Mouse (Mus musculus): ENCODE measurements at regions not wholly inside any gene's neighbourhood (a gene's known extent, or its start where the extent isn't known, plus 50 kb on each side); places are given as distances from the start of the nearest gene placed in this dataset.
A peak's percentile ranks its signal among the peaks of the same experiment; 100 is the strongest.
"Not testable (repeated sequence)": the region's sequence is repeated elsewhere in the genome, so short reads cannot be mapped to it uniquely, and the experiment has no call there.

- DNase-seq: no peak
These were observed 239.0 kb downstream of the Prex1 start for GRCm38 (mm10) chr2:166474601-166475000.

- DNase-seq: no peak
These were observed 242.3 kb downstream of the Prex1 start for GRCm38 (mm10) chr2:166471257-166471753.

GRCm38 (mm10) chr2:166469046-166469593 is 244.5 kb downstream of the Prex1 start:
- DNase-seq: no peak

GRCm38 (mm10) chr2:166467137-166467536 is 246.5 kb downstream of the Prex1 start:
- no peak for DNase-seq

- DNase-seq: no peak
These were observed 248.1 kb downstream of the Prex1 start for GRCm38 (mm10) chr2:166465531-166465930.

- no peak for DNase-seq
These were observed 250.1 kb downstream of the Prex1 start for GRCm38 (mm10) chr2:166463539-166463938.

GRCm38 (mm10) chr2:166461956-166462355 is 251.7 kb downstream of the Prex1 start:
- DNase-seq: no peak

- DNase-seq: no peak
These were observed 252.5 kb downstream of the Prex1 start for GRCm38 (mm10) chr2:166461103-166461502.

GRCm38 (mm10) chr2:166459955-166460354 is 253.7 kb downstream of the Prex1 start:
- DNase-seq: no peak

- no peak for DNase-seq
These were observed 254.7 kb downstream of the Prex1 start for GRCm38 (mm10) chr2:166458953-166459352.

GRCm38 (mm10) chr2:166457381-166458172 is 256.1 kb downstream of the Prex1 start:
- DNase-seq: no peak

GRCm38 (mm10) chr2:166454160-166454888 is 259.3 kb downstream of the Prex1 start:
- DNase-seq: not testable (repeated sequence)

GRCm38 (mm10) chr2:166450964-166451363 is 262.7 kb downstream of the Prex1 start:
- DNase-seq: no peak

- DNase-seq: no peak
These were observed 263.3 kb downstream of the Prex1 start for GRCm38 (mm10) chr2:166450380-166450779.

GRCm38 (mm10) chr2:166448724-166449123 is 264.9 kb downstream of the Prex1 start:
- DNase-seq: no peak

- peak; percentile 20 for DNase-seq
These were observed 265.5 kb downstream of the Prex1 start for GRCm38 (mm10) chr2:166448161-166448560.

GRCm38 (mm10) chr2:166446536-166446935 is 267.1 kb downstream of the Prex1 start:
- no peak for DNase-seq

GRCm38 (mm10) chr2:166445824-166446223 is 267.8 kb downstream of the Prex1 start:
- not testable (repeated sequence) for DNase-seq

- no peak for DNase-seq
These were observed 270.6 kb downstream of the Prex1 start for GRCm38 (mm10) chr2:166442997-166443396.

GRCm38 (mm10) chr2:166439847-166440775 is 273.5 kb downstream of the Prex1 start:
- DNase-seq: no peak

- DNase-seq: no peak
These were observed 275.4 kb downstream of the Prex1 start for GRCm38 (mm10) chr2:166438207-166438606.

GRCm38 (mm10) chr2:166434554-166434953 is 279.1 kb downstream of the Prex1 start:
- no peak for DNase-seq

Data from cerebellum, adult 8-10 months (tissue).